Comparison of ENCODE assay signal across 9 mouse cellular contexts in genomic region chr1:60715651-60716196, GRCm38 (mm10). TPM values are rescaled to one million over a fixed set of nuclear protein-coding genes. Genes with fewer than 3 reads are reported as not detected.
DNase-seq lines count a peak whose midpoint lies in the region; ATAC-seq lines count a peak whose summit lies in the region.
"Had no signal": no experiment of that assay in that cellular context is flagged by ENCODE, and none has a peak within 500 bp of the region (broad histone marks: within the 10 kb centered on the region; RNA-seq: fewer than 3 reads in every experiment).

No protein-coding gene starts in this region.

- no peaks in the 10 kb centered on the region for H3K9me3 ChIP-seq in heart, embryonic 15.5 days (replicated peaks)
- no peaks in the 10 kb centered on the region for H3K9me3 ChIP-seq in liver, embryonic 15.5 days (replicated peaks)
- no peaks in the 10 kb centered on the region for H3K9me3 ChIP-seq in midbrain, embryonic 16.5 days (replicated peaks; ENCODE audit: control insufficient read depth, low read length, poor library complexity, severe bottlenecking)

- peak; percentile 2 for DNase-seq in cerebellum, adult 8-10 months
- no peak for DNase-seq in cerebellum, adult 9-11 months
- peak; percentile 49 for DNase-seq in Muller cell, postnatal 12 days (ENCODE audit: inconsistent ontology term)

- WGBS in heart, embryonic 15.5 days: 30% methylated on average over 8 of the region's 8 CpGs
- 60% methylated on average over 8 of the region's 8 CpGs for WGBS in liver, embryonic 15.5 days (ENCODE audit: insufficient replicate concordance)
- WGBS in midbrain, embryonic 16.5 days: 69% methylated on average over 8 of the region's 8 CpGs

- no peaks in the 10 kb centered on the region for H3K27me3 ChIP-seq in heart, embryonic 15.5 days
- H3K27me3 ChIP-seq in liver, embryonic 15.5 days: no peaks in the 10 kb centered on the region
- H3K27me3 ChIP-seq in midbrain, embryonic 16.5 days (ENCODE audit: control insufficient read depth, insufficient read depth, low read depth, low read length): no peaks in the 10 kb centered on the region

- ATAC-seq in heart, embryonic 15.5 days (replicated peaks; ENCODE audit: insufficient number of reproducible peaks, insufficient read depth, low FRiP score, low read depth): peak; percentile 73
- ATAC-seq in liver, embryonic 15.5 days (ENCODE audit: insufficient read depth): no peak
- no peak for ATAC-seq in megakaryocyte, adult 5-6 weeks (ENCODE audit: poor library complexity, severe bottlenecking)
- ATAC-seq in midbrain, embryonic 16.5 days: no peak
- ATAC-seq in inflammation-experienced regulatory T-cells, adult 6 months: no peak

- peak overlapping the region; percentile 52 for H3K27ac ChIP-seq in heart, embryonic 15.5 days
- H3K27ac ChIP-seq in liver, embryonic 15.5 days (replicated peaks): 0 out of 2 replicates have a peak overlapping the region, but pooled peaks have one; percentile 14
- no peak overlapping the region for H3K27ac ChIP-seq in midbrain, embryonic 16.5 days (ENCODE audit: low read length)

- H3K4me2 ChIP-seq in heart, embryonic 15.5 days: no peak overlapping the region
- H3K4me2 ChIP-seq in liver, embryonic 15.5 days: no peak overlapping the region
- H3K4me2 ChIP-seq in midbrain, embryonic 16.5 days (ENCODE audit: low read length): no peak overlapping the region

- no peaks in the 10 kb centered on the region for H3K36me3 ChIP-seq in heart, embryonic 15.5 days
- no peaks in the 10 kb centered on the region for H3K36me3 ChIP-seq in liver, embryonic 15.5 days (replicated peaks)
- no peaks in the 10 kb centered on the region for H3K36me3 ChIP-seq in midbrain, embryonic 16.5 days (ENCODE audit: control insufficient read depth, insufficient read depth, low read length)

- H3K4me3 ChIP-seq in heart, embryonic 15.5 days: no peak overlapping the region
- H3K4me3 ChIP-seq in liver, embryonic 15.5 days (replicated peaks): no peak overlapping the region
- H3K4me3 ChIP-seq in midbrain, embryonic 16.5 days (ENCODE audit: low read depth, low read length): no peak overlapping the region
- H3K4me3 ChIP-seq: erythroblast, embryonic 14.5 days had no signal

- peaks cover 9% of the 10 kb centered on the region for H3K4me1 ChIP-seq in heart, embryonic 15.5 days (replicated peaks)
- H3K4me1 ChIP-seq in liver, embryonic 15.5 days (replicated peaks): no peaks in the 10 kb centered on the region
- no peaks in the 10 kb centered on the region for H3K4me1 ChIP-seq in midbrain, embryonic 16.5 days (ENCODE audit: control insufficient read depth, insufficient read depth, low read length)

- H3K9ac ChIP-seq in heart, embryonic 15.5 days: no peak overlapping the region
- H3K9ac ChIP-seq in liver, embryonic 15.5 days: no peak overlapping the region
- H3K9ac ChIP-seq in midbrain, embryonic 16.5 days (ENCODE audit: low read depth, low read length): no peak overlapping the region

RNA-seq across cellular contexts. Expression of gene Cd28, which starts 0.9 kb away (rescaled TPM):
- polyA plus RNA-seq in heart, embryonic 15.5 days (2015; fragmentation: Nextera tagmentation; extraction: Ambion mirVana): 0.33 and 1.1 TPM in 2 replicates
- polyA plus RNA-seq in liver, embryonic 15.5 days (2015; fragmentation: Nextera tagmentation; extraction: Ambion mirVana): 0.03 and 0.09 TPM in 2 replicates
- 2.3 and 2.5 TPM in 2 replicates for total RNA-seq in megakaryocyte, adult 5-6 weeks (2015)
- 2.1 and 2.3 TPM in 2 replicates for total RNA-seq in megakaryocyte, adult 5-6 weeks (2017)
- 0.09 and 0.11 TPM in 2 replicates for polyA plus RNA-seq in midbrain, embryonic 16.5 days (2015; fragmentation: Nextera tagmentation; extraction: Ambion mirVana)
- 100 to 1,000 TPM; 248 to 316 (median 315) TPM for polyA plus RNA-seq in inflammation-experienced regulatory T-cells, adult 6 months (2017; shearing (Covaris generic))

Comparison
In these comparisons a context has a peak if more than half of its experiments do, and no peak if none do; other contexts are left out.
1. RNA of gene Cd28, which starts 0.9 kb away (polyA plus RNA-seq): 248 to 316 TPM in inflammation-experienced regulatory T-cells, adult 6 months; 0.33 to 1.1 TPM in heart, embryonic 15.5 days, 0.09 to 0.11 TPM in midbrain, embryonic 16.5 days and 0.03 to 0.09 TPM in liver, embryonic 15.5 days; every median in the first group is over 100 times any median in the second.